Mouse (Mus musculus) adrenal gland, adult 2 months (tissue): ENCODE measurements at regions not wholly inside any gene's neighbourhood (a gene's known extent, or its start where the extent isn't known, plus 50 kb on each side); places are given as distances from the start of the nearest gene placed in this dataset.
"Not testable (repeated sequence)": the region's sequence is repeated elsewhere in the genome, so short reads cannot be mapped to it uniquely, and the experiment has no call there.

ENCODE experiments used
- DNase-seq: peaks from one replicate; pipeline ENCODE4 v3.0.0; 2021

DNA sequence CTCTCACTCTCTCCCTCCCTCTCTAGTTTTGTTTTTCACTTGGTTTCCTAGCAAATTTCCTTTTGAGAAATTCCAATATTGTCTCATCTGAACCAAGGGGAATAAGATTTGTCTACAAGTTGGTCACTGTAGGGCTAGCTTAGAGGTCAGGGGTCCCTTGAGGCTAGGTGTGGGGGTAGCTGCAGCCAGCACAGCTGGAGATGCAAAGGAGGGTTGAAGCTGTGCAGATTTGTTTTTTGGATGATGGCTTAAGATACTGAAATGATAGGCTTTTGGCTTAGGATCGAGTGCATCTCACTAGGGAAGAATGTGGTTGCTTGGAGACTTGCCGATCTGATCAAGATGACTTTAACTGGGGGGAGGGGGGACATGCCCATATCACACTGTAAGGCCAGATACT is 88.3 kb upstream of the Tmem28 start:
- no peak for DNase-seq

DNA sequence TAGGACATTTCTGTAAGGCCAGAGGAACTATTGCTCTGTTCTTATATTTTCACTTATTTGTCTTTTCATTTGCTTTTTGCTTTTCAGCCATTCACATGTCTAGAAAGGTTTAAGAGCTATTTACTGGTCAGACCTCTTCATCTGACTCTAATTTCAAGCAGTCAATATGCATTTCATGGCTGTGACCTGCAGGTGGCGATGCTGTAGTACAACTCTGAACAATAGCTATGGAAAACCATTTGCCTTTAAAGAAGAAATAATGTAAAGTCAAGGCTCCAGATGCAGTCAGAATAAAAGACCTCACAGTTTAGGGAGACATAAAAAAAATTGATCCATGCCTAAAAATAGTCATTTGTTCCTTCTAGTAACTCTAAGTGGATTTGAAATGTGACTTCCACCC is 95.7 kb upstream of the Tmem28 start:
- no peak for DNase-seq

DNA sequence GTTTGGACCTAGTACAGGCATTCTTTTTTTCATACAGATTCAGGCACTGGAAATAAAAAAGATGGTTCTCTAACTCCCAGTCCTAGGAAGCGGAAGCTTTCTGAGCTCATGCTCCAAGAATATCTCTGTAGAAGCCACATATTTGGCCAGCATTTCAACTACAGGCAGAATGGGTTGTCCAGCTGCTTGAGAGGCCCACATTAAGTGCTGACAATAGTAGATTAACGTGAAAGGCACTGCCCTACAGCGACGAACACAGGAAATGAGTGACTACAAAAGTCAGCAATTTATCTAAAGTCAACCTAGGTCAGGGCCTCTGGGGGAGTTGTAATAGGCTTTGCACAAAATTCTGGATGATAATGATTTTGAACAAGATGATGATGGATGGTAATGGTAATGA is 125.5 kb upstream of the Tmem28 start:
- no peak for DNase-seq

DNA sequence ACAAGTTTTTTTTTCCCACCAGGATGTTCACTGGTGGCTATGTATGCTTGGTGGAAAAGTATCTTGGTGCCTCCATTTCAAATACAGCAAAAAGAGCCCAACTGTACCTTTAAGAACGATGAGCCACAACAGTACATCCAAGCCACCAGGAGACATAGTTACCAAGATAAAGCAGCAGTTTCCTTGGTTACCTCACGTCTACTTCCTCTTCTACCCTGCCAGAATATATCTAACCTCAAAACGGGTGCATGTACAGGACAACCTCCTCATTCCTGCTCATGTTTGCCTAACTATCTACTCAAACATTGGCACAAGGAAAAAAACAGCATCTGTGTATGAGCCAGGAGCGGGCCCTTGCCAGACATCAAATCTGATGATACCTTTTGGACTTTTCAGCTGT is 129.8 kb upstream of the Tmem28 start:
- no peak for DNase-seq

DNA sequence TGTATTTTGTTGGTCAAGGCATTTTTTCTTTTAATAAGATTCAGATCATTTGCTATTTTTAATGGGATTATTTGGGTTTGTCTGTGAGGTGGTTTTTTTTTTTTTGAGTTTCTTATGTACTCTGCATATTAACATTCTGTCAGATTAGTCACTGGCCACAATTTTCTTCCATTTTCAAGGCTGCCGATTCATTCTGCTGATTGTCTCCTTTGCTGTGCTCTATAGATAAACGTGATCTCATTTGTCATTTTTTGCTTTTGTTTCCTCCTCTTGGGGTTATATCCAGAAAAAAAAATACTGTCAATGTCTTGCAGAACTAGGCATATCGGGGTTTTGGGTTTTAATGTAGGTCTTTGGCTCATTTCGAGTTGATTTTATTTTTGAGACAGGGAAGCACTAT is 131.1 kb upstream of the Tmem28 start:
- DNase-seq: no peak

DNA sequence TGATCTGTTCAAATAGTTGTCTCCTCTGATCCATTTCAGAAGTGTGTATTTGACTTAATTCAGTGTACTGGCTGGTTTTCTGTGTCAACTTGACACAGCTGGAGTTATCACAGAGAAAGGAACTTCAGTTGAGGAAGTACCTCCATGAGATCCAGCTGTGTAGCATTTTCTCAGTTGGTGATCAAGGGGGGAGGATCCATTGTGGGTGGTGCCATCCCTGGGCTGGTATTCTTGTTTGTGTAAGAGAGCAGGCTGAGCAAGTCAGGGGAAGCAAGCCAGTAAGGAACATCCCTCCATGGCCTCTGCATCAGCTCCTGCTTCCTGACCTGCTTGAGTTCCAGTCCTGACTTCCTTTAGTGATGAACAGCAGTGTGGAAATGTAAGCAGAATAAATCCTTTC is 138.3 kb upstream of the Tmem28 start:
- DNase-seq: not testable (repeated sequence)

DNA sequence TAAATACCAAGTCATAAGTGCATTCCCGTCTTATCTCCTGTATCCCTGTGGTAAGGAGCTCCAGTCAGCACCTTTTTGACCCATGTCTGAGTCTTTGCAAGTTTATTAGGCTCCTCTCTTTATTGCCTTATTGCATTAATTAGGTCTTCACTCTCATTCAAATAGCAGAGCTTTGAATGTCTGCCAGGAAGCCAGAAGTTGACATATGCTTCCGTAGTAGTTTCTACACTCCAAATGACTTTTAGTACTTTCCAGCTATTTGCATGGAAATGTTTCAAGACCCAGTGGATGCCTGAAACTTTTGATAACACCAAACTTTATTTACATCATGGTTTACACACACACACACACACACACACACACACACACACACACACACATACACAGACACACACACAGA is 153.2 kb upstream of the Tmem28 start:
- no peak for DNase-seq

DNA sequence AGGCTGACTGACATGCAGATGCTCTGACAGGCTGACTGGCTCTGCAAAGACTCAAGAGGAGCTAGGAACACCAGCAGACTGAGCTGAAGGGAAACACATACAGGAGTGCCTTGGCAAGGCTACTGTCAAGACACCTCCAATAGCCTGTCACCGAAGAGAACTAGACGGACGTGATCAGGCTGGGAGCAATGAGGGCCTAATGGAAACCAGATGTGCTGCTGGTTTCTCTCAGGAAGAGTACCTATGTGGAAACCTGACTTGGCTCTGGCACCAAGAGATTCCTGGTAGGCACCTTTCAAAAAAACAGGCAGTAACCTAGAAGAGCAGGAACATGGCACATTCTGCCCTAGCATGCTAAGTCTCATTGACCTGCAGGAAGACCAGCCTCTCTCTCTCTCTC is 158.3 kb upstream of the Tmem28 start:
- DNase-seq: no peak

DNA sequence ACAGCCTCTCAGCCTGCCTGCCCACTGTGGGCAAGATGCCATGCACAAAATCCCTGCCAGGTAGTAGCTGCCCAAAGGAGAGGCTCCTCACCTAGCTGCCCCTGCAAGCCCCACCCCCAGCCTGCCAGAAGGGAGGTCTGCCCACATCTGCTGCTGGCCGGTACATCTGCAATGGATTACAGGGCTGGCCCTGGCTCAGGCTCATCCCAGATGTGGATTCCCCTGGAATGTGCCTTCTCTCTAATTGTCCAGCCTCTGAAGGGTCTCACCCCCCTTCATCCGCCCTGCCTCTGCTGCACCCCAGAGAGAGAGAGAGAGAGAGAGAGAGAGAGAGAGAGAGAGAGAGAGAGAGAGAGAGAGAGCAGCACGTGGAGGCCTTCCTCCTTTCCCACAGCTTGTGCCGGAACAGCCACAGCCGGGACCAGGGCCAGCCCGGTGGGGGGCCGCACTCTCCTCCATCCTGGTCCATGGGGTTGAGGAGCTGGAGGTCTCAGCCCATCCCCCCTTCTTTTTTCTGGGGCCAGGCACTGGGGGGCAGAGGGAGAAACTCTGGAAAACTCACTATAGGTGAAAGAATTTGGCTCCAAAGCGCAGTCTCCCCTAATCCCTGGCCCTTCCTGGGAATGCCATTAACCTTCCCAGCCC is 161.2 kb upstream of the Tmem28 start:
- DNase-seq: no peak

DNA sequence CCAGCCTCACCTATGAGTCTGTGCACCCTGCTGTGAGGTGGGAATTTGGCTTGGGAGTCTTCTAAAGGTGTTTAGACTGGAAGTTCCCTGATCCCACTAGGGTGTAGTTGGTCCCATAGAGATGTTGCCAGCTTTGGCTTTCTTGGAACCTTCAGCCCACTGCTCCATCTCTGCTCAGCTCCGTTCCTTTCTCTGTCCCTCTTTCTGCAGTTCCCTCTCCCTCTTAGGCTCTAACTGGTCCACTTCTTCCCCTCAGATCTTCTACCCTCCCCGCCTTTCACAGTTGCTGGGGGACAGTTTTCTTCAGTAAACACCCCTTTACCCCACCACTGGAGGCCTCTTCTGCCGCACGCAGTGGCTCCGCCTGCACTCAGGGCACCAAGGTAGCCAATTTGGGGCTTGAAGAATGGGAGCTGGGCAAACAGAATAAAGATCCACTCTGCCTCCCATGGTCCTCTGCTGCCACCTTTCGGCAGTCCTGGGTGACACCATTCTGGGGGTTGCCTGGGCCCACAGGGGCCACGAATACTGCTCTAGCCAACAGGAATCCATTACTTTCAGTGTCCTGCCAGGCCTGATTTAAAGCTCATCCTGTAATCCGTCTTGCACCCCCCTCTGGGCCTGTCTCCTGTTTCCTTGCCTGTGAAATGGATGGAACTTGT is 162.9 kb upstream of the Tmem28 start:
- peak; percentile 62 for DNase-seq

DNA sequence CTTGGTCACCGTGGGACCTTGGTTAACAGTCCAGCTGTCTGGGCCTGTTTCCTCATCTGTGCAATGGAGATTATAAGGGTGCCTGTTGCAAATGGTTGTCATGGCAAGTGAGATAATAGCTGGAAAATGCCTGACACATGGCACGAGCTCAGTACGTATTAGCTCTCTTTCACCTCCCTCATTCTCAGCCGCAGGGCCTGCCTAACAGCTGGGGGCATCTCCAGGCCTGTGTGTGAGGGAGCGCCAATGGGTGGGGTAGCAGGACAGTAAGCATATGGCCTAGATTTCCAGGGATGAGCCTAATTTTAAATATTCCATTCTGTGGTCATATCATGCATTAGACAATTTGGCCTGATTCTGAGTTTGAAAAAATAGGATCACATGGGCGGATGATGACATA is 163.8 kb upstream of the Tmem28 start:
- no peak for DNase-seq

DNA sequence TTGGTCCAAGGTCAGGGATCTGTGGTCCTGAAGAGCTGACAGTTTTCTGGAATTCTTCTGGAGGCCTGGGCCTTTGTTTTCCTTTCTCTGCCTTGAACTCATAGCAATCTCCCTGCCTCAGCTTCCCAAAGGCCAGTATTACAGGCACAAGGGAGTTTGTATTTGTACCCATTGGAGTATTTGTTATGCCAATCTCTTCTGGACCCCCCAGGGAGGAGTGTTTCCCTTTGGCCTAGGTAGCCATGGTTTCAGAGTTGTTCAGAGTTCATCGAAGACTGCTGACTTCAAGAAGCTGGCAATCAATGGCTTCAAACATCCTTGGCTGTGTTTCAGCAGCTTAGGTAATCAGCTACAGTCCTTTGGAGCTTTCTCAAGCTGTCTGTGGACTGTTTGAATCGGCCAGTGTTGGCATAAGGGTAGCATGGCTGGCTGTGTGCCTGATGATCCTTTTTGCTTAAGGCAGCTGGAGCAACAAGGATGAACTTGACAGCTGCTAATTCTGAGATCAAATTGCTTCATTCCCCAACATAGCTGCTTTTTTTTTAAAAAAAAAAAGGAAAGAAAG is 161.2 kb upstream of the Pja1 start:
- DNase-seq: peak; percentile 33

DNA sequence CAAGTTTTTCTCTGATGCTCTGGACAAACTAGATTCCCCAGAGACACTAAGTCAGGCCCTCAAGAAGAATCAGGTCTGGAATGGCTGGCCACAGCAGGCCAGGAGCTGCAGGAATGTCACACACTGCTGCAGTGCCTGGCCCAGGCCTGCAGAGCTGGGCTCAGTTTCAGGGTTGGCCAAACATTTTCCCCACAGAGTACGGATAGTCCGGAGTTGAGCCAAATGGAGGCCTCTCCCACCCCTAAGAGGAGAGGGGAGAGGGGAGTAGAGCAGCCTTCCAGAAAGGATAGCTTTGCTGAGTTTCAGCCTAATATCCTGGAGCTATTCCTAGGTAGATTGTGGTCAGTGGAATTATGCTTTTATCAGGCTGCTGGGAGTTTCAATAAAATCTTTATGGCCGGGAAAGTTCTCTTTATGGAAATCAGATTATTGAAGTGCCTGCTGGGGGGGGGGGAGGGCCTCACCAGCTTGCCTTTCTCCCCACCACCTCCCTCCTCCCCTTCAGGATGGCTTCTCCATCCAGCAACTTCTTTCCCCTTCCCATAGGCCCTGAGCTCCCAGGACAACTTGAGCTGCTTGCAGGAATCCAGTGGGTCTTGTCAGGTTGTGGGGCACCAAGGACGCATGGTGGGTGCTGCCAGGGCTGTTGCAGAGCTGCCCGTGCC is 153.6 kb upstream of the Pja1 start:
- DNase-seq: no peak

DNA sequence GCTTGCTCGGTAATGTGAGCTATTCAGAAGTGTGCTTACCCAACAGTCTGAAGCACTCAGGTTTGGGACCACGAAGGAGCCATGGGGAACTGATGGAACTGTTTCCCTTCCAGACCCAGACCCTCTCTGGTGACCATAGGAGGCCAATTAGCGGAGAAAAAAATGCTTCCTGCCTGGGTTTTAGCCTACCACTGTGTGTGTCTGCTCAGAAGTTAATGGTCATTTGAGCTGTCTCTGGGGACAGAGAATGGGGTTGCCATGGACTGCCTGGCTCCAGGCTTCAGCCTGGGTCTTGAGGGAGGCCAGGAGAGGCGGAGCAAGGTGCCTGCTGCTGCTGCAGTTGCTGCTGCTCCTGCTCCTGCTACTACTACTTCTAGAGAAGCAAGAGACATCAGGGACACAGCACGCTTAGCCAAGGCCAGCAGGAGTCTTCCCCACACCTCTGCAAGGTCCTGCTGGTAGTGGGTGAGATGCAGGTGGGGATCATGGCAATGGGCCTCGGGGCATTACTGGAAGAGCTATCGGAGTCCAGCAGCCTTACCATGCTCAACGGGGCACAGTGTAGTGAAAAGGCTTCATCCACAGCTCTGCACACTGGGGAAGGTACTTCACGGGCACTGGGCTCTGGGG is 141.2 kb upstream of the Pja1 start:
- DNase-seq: no peak

DNA sequence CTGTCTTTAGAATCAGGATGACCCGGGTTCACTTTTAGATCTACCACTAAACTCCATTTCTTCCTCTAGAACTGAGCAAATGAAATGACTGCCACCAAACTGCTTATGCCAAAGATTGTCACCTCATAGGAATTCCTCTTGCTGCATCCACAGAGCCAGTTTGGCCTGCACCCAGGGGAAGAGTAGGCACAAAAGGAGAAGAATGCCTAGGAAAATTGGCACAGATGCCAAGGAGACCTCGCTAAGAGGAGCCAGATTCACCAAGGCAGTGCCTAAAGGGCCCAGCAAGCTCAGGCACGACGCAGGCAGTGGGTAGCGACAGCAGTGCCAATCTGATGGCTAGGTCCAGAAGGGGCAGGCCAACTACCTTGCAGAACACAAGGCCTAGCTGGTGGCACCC is 139.0 kb upstream of the Pja1 start:
- DNase-seq: no peak

DNA sequence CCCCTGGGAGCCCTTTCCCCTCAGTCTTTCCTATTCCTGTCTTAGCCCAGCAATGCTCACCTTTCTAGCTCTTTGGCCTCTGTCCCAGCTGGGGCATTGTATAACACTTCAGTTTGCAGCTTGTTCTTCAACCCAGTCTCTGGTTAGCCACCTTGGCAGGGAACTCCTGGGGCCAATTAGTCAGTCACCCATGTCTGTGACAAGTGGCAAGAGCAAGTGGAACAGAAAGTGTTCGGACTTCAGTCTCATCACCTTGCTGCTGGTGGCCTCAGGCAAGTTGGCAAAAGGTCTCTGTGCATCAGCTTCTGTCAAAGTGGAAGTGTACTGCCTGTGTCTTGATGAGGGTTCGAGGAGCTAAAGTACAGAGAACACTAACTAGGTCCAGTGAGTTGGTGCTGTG is 138.5 kb upstream of the Pja1 start:
- no peak for DNase-seq

DNA sequence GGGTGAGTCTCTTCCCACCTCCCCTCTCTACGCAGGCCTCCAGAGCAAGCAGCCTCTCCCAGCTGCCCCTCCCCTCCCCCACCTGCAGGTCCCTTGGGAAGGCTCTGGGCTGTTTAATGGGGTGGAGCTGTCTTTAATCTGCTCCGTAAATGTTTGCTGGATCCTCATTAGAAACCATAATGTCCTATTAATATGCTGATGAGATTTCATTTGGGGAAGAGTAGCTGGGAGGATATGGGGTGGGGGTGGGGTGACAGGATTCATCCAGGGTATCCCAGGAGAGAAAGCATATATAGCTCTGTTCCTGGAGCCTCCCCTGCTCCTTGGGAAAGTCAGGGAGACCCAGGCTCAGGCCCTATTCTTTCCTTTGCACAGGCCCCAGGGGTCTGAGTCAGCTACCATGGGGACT is 137.2 kb upstream of the Pja1 start:
- DNase-seq: no peak

DNA sequence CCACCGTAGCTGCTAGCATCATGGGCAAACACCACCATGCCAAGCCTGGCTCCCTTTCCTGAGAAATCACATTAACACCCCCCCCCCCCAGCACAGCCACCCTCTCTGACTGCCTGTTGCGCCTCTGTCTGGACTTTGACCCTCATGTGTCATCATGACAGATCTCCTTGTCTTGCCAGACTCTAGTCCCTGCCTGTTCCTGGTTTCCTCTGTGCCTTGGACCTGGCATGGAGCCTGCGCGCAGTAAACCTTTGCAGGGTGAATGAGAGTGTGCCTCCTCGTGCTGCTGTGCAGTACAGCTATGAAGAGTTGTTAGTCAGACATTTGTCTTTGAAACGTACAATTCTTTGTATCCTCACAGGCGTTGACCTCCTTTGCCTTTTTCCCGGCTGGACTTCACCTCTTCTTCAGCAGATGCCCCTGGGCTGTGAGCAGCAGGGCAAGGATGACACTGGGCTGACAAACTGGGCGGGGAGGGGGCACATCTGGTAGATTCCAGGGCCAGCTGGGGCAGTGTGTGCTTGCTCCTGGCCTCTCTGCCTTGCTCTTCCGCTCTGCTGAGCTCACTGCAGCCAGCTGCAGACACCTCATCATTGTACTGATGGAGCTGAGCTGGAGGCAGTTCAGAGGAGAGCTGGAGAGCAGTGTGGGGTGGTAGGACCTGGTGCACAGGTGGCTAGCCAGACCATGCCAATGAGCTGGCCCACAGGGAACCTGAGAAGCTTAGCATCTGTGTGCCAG is 134.2 kb upstream of the Pja1 start:
- DNase-seq: peak; percentile 46

DNA sequence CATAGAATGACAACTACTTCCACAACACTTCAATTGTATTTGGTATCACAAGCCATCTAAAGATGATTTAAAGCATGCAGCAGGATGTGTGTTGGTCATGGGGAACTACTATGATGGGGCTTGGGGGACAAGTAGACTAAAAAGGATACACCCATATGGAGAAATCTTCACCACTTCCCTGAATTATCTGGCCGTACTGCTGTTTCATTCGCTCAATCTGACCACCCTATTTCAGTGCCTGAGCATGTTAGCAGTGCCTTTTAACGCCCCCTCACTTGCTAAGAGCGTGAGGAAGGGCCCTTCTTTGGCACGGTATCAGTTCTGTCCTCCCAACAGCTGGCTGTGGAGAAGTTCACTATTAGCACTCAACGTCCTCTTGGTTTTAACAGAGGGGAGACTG is 132.6 kb upstream of the Pja1 start:
- no peak for DNase-seq

DNA sequence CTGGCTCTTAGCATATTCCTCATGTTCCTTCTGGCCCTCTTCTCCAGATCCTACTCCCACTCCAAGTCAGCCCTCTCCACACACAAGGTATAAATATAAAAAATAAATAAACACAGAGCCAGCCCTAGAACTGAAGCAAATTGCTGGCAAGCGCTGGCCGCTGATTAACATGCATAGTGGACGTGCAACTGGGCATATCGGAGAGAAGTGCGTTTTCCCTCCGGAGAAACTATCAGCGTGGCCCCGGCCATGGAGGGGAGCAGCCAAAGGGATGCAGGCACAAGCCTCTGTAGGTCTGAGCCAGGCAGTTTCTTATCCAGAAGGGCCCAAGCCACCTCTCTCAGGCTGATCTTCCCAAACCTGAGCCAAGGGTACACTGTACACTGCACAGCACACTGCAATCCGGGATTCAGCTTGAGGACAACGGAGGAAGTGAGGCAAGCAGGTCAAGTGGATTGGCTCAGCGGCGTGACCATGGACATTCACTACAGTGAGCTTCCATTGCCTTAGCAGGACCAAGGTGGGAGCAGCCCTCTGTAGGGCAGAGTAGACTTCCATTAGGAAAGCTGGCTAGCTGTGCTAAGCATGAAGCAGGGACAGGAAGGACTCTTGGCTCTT is 131.3 kb upstream of the Pja1 start:
- no peak for DNase-seq

DNA sequence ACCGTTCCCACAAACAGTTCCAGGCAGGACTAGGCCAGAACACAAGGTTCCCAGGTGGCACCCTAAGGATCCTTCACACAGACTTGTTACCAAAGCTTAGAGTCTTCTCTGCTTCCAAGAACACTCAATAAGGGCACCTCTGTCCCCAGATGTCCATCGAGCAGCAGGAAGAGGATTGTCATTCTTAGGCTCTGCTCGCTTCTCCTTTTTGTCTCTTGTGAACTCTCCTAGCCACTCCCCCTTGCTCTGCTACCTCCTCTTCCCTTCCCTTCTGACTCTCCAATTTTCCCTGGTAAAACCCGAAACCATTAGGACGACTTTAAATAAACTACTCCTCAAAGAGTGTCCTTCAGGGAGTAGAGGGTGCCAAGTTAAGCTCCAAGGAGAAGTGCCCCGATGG is 124.4 kb upstream of the Pja1 start:
- no peak for DNase-seq
